Mouse (Mus musculus): Measurements from ENCODE around the gene Cetn4.

DNA sequence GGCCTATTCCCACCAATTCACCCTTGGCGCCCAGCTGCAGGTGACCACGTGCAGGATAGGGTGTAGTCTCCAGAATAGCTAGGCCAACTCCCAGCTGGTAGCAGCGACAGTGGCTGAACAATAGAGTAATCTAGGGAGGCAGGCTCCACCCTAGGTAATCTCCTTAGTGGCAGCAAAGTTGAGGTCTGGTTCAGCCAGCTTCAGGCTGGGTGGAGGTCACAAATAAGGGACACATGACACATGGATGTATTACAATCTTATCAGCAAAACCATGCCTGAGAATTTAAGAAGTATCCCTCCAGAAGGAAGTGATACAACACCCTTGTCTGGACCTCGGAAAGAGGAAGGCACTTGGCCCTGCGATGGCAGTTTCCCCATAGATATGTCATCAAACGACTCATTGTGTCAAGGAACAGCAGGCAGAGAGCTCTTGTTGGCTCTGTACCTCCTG, 19.5 kb upstream of the Cetn4 start:
- TF ChIP-seq CTCF (IDR thresholded peaks at IDR 0.05) (no peak), EP300 (IDR thresholded peaks at IDR 0.05) (no peak)

Measured in lung, postnatal 0 days (tissue).